17 mouse cellular contexts compared by ENCODE assay signal in genomic region chr8:119817446-119817845, GRCm38 (mm10). TPM values are rescaled to one million over a fixed set of nuclear protein-coding genes. Genes with fewer than 3 reads are reported as not detected.
DNase-seq lines count a peak whose midpoint lies in the region; ATAC-seq and TF ChIP-seq lines count a peak whose summit lies in the region.
"Had no signal": no experiment of that assay in that cellular context is flagged by ENCODE, and none has a peak within 500 bp of the region (broad histone marks: within the 10 kb centered on the region; RNA-seq: fewer than 3 reads in every experiment).

No protein-coding gene starts in this region.

- peak overlapping the region; percentile 39; the same call in 1 of the 2 replicates for H3K27ac ChIP-seq in midbrain, embryonic 13.5 days
- H3K27ac ChIP-seq in midbrain, embryonic 16.5 days (ENCODE audit: low read length), result no peak overlapping the region
- H3K27ac ChIP-seq in stomach, postnatal 0 days (replicated peaks), result peak overlapping the region; percentile 82
- no peak overlapping the region for H3K27ac ChIP-seq in cerebellum, adult 2 months (ENCODE audit: insufficient read depth, low read length)
- H3K27ac ChIP-seq: heart, embryonic 15.5 days; kidney, postnatal 0 days; limb, embryonic 12.5 days had no signal

- DNase-seq in frontal cortex, postnatal 25 days (ENCODE audit: low spot score in 2 of 2), result no peak
- no peak for DNase-seq in stomach, postnatal 0 days (ENCODE audit: low spot score)
- DNase-seq in cerebellum, adult 2 months, result no peak
- no peak for DNase-seq in thymus, postnatal 10 days (ENCODE audit: low spot score in 2 of 2)
- DNase-seq: B cell, adult 2 months; cerebellum, postnatal 10 days; lung, adult 18-20 months; midbrain, embryonic 14.5 days; thymus, adult 18-20 months had no signal

- H3K4me2 ChIP-seq in midbrain, embryonic 13.5 days (replicated peaks), result no peak overlapping the region
- no peak overlapping the region for H3K4me2 ChIP-seq in midbrain, embryonic 16.5 days (ENCODE audit: low read length)
- no peak overlapping the region for H3K4me2 ChIP-seq in stomach, postnatal 0 days (replicated peaks; ENCODE audit: low read depth)
- H3K4me2 ChIP-seq: heart, embryonic 15.5 days; limb, embryonic 12.5 days had no signal

- TF ChIP-seq CTCF in stomach, postnatal 0 days (IDR thresholded peaks at IDR 0.05; ENCODE audit: low read depth), result no peak
- TF ChIP-seq CTCF in cerebellum, adult 2 months (IDR thresholded peaks at IDR 0.05; ENCODE audit: borderline replicate concordance, insufficient read depth, low read depth, low read length), result no peak

- H3K9ac ChIP-seq in midbrain, embryonic 13.5 days (replicated peaks), result no peak overlapping the region
- no peak overlapping the region for H3K9ac ChIP-seq in midbrain, embryonic 16.5 days (ENCODE audit: low read depth, low read length)
- no peak overlapping the region for H3K9ac ChIP-seq in stomach, postnatal 0 days (ENCODE audit: low read length)
- H3K9ac ChIP-seq: heart, embryonic 15.5 days; limb, embryonic 12.5 days had no signal

- H3K4me1 ChIP-seq in midbrain, embryonic 13.5 days (replicated peaks), result peaks cover 40% of the 10 kb centered on the region
- H3K4me1 ChIP-seq in midbrain, embryonic 16.5 days (ENCODE audit: control insufficient read depth, insufficient read depth, low read length), result peaks cover 8% of the 10 kb centered on the region
- peaks cover 10% of the 10 kb centered on the region for H3K4me1 ChIP-seq in stomach, postnatal 0 days (replicated peaks; ENCODE audit: control insufficient read depth, insufficient read depth)
- peaks cover 15% of the 10 kb centered on the region for H3K4me1 ChIP-seq in cerebellum, adult 2 months (ENCODE audit: control insufficient read depth, insufficient read depth, low read length)

- no peak for TF ChIP-seq POLR2A in cerebellum, adult 2 months (IDR thresholded peaks at IDR 0.05; ENCODE audit: borderline replicate concordance, insufficient read depth, low read length)

- no peaks in the 10 kb centered on the region for H3K9me3 ChIP-seq in midbrain, embryonic 13.5 days
- no peaks in the 10 kb centered on the region for H3K9me3 ChIP-seq in midbrain, embryonic 16.5 days (replicated peaks; ENCODE audit: control insufficient read depth, low read length, poor library complexity, severe bottlenecking)
- no peaks in the 10 kb centered on the region for H3K9me3 ChIP-seq in stomach, postnatal 0 days (ENCODE audit: control insufficient read depth, low read length)
- H3K9me3 ChIP-seq: heart, embryonic 15.5 days; limb, embryonic 12.5 days had no signal

- no peaks in the 10 kb centered on the region for H3K27me3 ChIP-seq in midbrain, embryonic 13.5 days
- H3K27me3 ChIP-seq in midbrain, embryonic 16.5 days (ENCODE audit: control insufficient read depth, insufficient read depth, low read depth, low read length), result no peaks in the 10 kb centered on the region
- no peaks in the 10 kb centered on the region for H3K27me3 ChIP-seq in stomach, postnatal 0 days (ENCODE audit: control insufficient read depth, insufficient read depth, low read length)
- no peaks in the 10 kb centered on the region for H3K27me3 ChIP-seq in cerebellum, adult 2 months (ENCODE audit: control insufficient read depth, insufficient read depth, low read length)
- H3K27me3 ChIP-seq: heart, embryonic 15.5 days; limb, embryonic 12.5 days had no signal

- H3K4me3 ChIP-seq in midbrain, embryonic 13.5 days (replicated peaks), result no peak overlapping the region
- no peak overlapping the region for H3K4me3 ChIP-seq in midbrain, embryonic 16.5 days (ENCODE audit: low read depth, low read length)
- H3K4me3 ChIP-seq in stomach, postnatal 0 days (ENCODE audit: low read depth, low read length), result no peak overlapping the region
- H3K4me3 ChIP-seq in cerebellum, adult 2 months (replicated peaks; ENCODE audit: insufficient read depth, low read depth, low read length), result no peak overlapping the region
- H3K4me3 ChIP-seq: heart, embryonic 15.5 days; limb, embryonic 12.5 days had no signal

- 35% methylated on average over 12 of the region's 12 CpGs for WGBS in midbrain, embryonic 13.5 days
- WGBS in midbrain, embryonic 16.5 days, result 31% methylated on average over 12 of the region's 12 CpGs
- WGBS in stomach, postnatal 0 days, result 40% methylated on average over 12 of the region's 12 CpGs
- 58% methylated on average over 12 of the region's 12 CpGs for WGBS in cerebellum, adult 2 months

- TF ChIP-seq EP300 in stomach, postnatal 0 days (optimal IDR thresholded peaks at IDR 0.05), result no peak

- peaks cover 49% of the 10 kb centered on the region for H3K36me3 ChIP-seq in midbrain, embryonic 13.5 days
- H3K36me3 ChIP-seq in midbrain, embryonic 16.5 days (ENCODE audit: control insufficient read depth, insufficient read depth, low read length), result peaks cover 13% of the 10 kb centered on the region
- H3K36me3 ChIP-seq in stomach, postnatal 0 days (ENCODE audit: control insufficient read depth, insufficient read depth, low read length), result no peaks in the 10 kb centered on the region

- peak; percentile 42; the same call in 1 of the 2 replicates for ATAC-seq in frontal cortex, adult (ENCODE audit: low TSS enrichment)
- no peak for ATAC-seq in midbrain, embryonic 13.5 days
- no peak for ATAC-seq in midbrain, embryonic 16.5 days
- ATAC-seq in hematopoietic stem cell, adult 5-6 weeks (replicated peaks in 1 of 2; ENCODE audit: insufficient read depth in 1 of 2, low FRiP score in 2 of 2, low TSS enrichment in 1 of 2, low read depth in 1 of 2, poor library complexity in 2 of 2, severe bottlenecking in 2 of 2), result peak; percentile 23 to 25; a peak in 3 of 4 replicates
- ATAC-seq in stomach, postnatal 0 days (ENCODE audit: low FRiP score, low TSS enrichment), result peak; percentile 51
- ATAC-seq: forebrain, embryonic 16.5 days had no signal

RNA-seq across cellular contexts. Expression of gene Cotl1, which starts 22.9 kb away (rescaled TPM):
- 79.8 and 105 TPM in 2 replicates for polyA plus RNA-seq in midbrain, embryonic 13.5 days (2015; fragmentation: Nextera tagmentation; extraction: Ambion mirVana)
- polyA plus RNA-seq in midbrain, embryonic 16.5 days (2015; fragmentation: Nextera tagmentation; extraction: Ambion mirVana), result 126 and 139 TPM in 2 replicates
- total RNA-seq in hematopoietic stem cell, adult 5-6 weeks (2017), result 84.9 and 161 TPM in 2 replicates
- 100 and 106 TPM in 2 replicates for polyA plus RNA-seq in stomach, postnatal 0 days (2015; fragmentation: Nextera tagmentation; extraction: Ambion mirVana)
- 149 and 156 TPM in 2 replicates for polyA plus RNA-seq in cerebellum, adult 2 months (2012; rRNA removed)

RNA-seq across cellular contexts. Expression of gene Tldc1, which starts 39.2 kb away (rescaled TPM):
- polyA plus RNA-seq in midbrain, embryonic 13.5 days (2015; fragmentation: Nextera tagmentation; extraction: Ambion mirVana), result 10.9 and 11.0 TPM in 2 replicates
- 10.9 and 12.2 TPM in 2 replicates for polyA plus RNA-seq in midbrain, embryonic 16.5 days (2015; fragmentation: Nextera tagmentation; extraction: Ambion mirVana)
- 7.9 and 14.4 TPM in 2 replicates for total RNA-seq in hematopoietic stem cell, adult 5-6 weeks (2017)
- 9.1 and 10.7 TPM in 2 replicates for polyA plus RNA-seq in stomach, postnatal 0 days (2015; fragmentation: Nextera tagmentation; extraction: Ambion mirVana)
- 10.8 and 11.0 TPM in 2 replicates for polyA plus RNA-seq in cerebellum, adult 2 months (2012; rRNA removed)

RNA-seq across cellular contexts. Expression of gene Klhl36, which starts 44.6 kb away (rescaled TPM):
- polyA plus RNA-seq in midbrain, embryonic 13.5 days (2015; fragmentation: Nextera tagmentation; extraction: Ambion mirVana), result 12.7 and 13.0 TPM in 2 replicates
- polyA plus RNA-seq in midbrain, embryonic 16.5 days (2015; fragmentation: Nextera tagmentation; extraction: Ambion mirVana), result 16.6 and 18.5 TPM in 2 replicates
- total RNA-seq in hematopoietic stem cell, adult 5-6 weeks (2017), result 8.1 and 9.3 TPM in 2 replicates
- polyA plus RNA-seq in stomach, postnatal 0 days (2015; fragmentation: Nextera tagmentation; extraction: Ambion mirVana), result 9.0 and 10.0 TPM in 2 replicates
- polyA plus RNA-seq in cerebellum, adult 2 months (2012; rRNA removed), result 12.7 and 15.3 TPM in 2 replicates

Comparison
In these comparisons a context has a peak if more than half of its experiments do, and no peak if none do; other contexts are left out.
1. H3K27ac ChIP-seq: peak in midbrain, embryonic 13.5 days (single experiment) and stomach, postnatal 0 days (single experiment); none in midbrain, embryonic 16.5 days (single experiment) and cerebellum, adult 2 months (single experiment).
2. ATAC-seq: peak in frontal cortex, adult (single experiment), hematopoietic stem cell, adult 5-6 weeks (2 of 2) and stomach, postnatal 0 days (single experiment); none in midbrain, embryonic 13.5 days (single experiment) and midbrain, embryonic 16.5 days (single experiment).